Mouse (Mus musculus): Measurements from ENCODE around the gene Aldh3a1. TPM values are rescaled to one million over a fixed set of nuclear protein-coding genes. Genes with fewer than 3 reads are reported as not detected.

Gene Aldh3a1
- total RNA-seq, 2 experiments from 2014 or later, result 2.9 to 3.2 TPM

GRCm38 (mm10) chr11:61234174-61234573 is 26.8 kb downstream of the Aldh3a1 start:
- DNase-seq (ENCODE audit: low spot score in 2 of 2), result no peak

GRCm38 (mm10) chr11:61236015-61236414 is 28.7 kb downstream of the Aldh3a1 start:
- no peak for DNase-seq (ENCODE audit: low spot score in 2 of 2)

GRCm38 (mm10) chr11:61244406-61244805 is 37.1 kb downstream of the Aldh3a1 start:
- DNase-seq (ENCODE audit: low spot score in 2 of 2), result no peak

GRCm38 (mm10) chr11:61251741-61252140 is 44.4 kb downstream of the Aldh3a1 start:
- no peak for DNase-seq (ENCODE audit: low spot score in 2 of 2)

- no peak for DNase-seq (ENCODE audit: low spot score in 2 of 2)
Observed at GRCm38 (mm10) chr11:61252807-61253206, 45.5 kb downstream of the Aldh3a1 start.

GRCm38 (mm10) chr11:61259106-61259505 is 51.8 kb downstream of the Aldh3a1 start:
- DNase-seq (ENCODE audit: low spot score in 2 of 2), result no peak

- no peak for DNase-seq (ENCODE audit: low spot score in 2 of 2)
Observed at GRCm38 (mm10) chr11:61262516-61262915, 55.2 kb downstream of the Aldh3a1 start.

GRCm38 (mm10) chr11:61263841-61264240 is 56.5 kb downstream of the Aldh3a1 start:
- no peak for DNase-seq (ENCODE audit: low spot score in 2 of 2)

- peak; percentile 94 for DNase-seq (ENCODE audit: low spot score in 2 of 2)
Observed at GRCm38 (mm10) chr11:61266551-61267533, 59.5 kb downstream of the Aldh3a1 start, which contains the start of gene Aldh3a2. Aldh3a2 (minus strand) TSS chr11:61267464.

Other genes starting within 250 kb of the Aldh3a1 start
- gene Kcnj12, start 185.0 kb upstream of the Aldh3a1 start, total RNA-seq (2021), result 10 to 100 TPM; 18.9 to 19.0 TPM
- under 1 TPM; 0.52 to 1.00 TPM for gene Tnfrsf13b, start 80.8 kb upstream of the Aldh3a1 start, total RNA-seq (2021)
- gene Usp22, start 32.5 kb upstream of the Aldh3a1 start, total RNA-seq (2021), result 100 to 1,000 TPM; 195 to 215 TPM
- 10 to 100 TPM; 50.8 to 54.9 TPM for gene Aldh3a2, start 59.9 kb downstream of the Aldh3a1 start, total RNA-seq (2021)
- gene Slc47a2, start 135.3 kb downstream of the Aldh3a1 start, total RNA-seq (2021), result under 1 TPM; 0.14 to 0.59 TPM
- 1 to 10 TPM; 1.1 to 3.1 TPM for gene Slc47a1, start 170.8 kb downstream of the Aldh3a1 start, total RNA-seq (2021)
- gene Rnf112, start 246.6 kb downstream of the Aldh3a1 start, total RNA-seq (2021), result 100 to 1,000 TPM; 257 to 300 TPM